ENCODE assay signal across 8 mouse cellular contexts in the genomic region with DNA sequence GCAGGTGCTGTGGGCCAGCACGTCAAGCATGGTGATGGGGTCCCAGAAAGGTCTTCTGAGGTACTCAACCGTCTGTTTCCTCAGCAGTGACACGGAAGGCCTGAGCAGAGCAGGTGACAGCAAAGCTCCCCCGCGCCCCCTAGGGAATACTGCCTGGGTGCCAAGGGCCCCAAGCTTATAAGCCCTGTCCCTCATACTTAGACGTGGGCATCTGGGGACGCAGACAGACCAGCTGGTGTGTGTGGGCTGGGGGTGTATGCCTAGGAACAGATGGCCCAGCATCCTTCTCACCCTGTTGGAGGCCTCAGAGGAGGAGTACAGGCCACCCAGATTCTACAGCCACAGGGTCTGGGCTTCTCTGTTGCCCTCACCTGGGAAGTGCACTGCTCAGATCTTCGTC.
DNase-seq lines count a peak whose midpoint lies in the region; ATAC-seq and TF ChIP-seq lines count a peak whose summit lies in the region.

No protein-coding gene starts in this region.

- H3K27ac ChIP-seq in forebrain, postnatal 0 days (ENCODE audit: low read depth, low read length): no peak overlapping the region

- peak; percentile 47 for ATAC-seq in forebrain, postnatal 0 days

- no peaks in the 10 kb centered on the region for H3K9me3 ChIP-seq in forebrain, postnatal 0 days (ENCODE audit: low read length)

- H3K4me3 ChIP-seq in forebrain, postnatal 0 days (ENCODE audit: low read depth, low read length): no peak overlapping the region

- H3K4me2 ChIP-seq in forebrain, postnatal 0 days (ENCODE audit: low read depth): no peak overlapping the region

- intact Hi-C loops in heart, postnatal 36 days (cut with DNase I): loop anchor here (2.0 kb wide), 1 partner anchor 42 kb away; no protein-coding TSS in a partner anchor

- peak; percentile 62 for DNase-seq in adrenal gland, postnatal 14 days
- no peak for DNase-seq in adrenal gland, adult (ENCODE audit: inconsistent age in 2 of 2, low spot score in 1 of 2)
- peak; percentile 33 for DNase-seq in lung, postnatal 25 days (ENCODE audit: low spot score)
- no peak for DNase-seq in lung, adult 18-20 months
- no peak for DNase-seq in forebrain, postnatal 0 days
- peak; percentile 62 for DNase-seq in skeletal muscle tissue, adult 2 months (ENCODE audit: low read depth, low spot score)
- no peak for DNase-seq in urinary bladder, postnatal 14 days (ENCODE audit: low spot score)
- DNase-seq in heart, postnatal 36 days: no peak

- no peaks in the 10 kb centered on the region for H3K27me3 ChIP-seq in forebrain, postnatal 0 days (ENCODE audit: insufficient read depth, low read length)

- no peaks in the 10 kb centered on the region for H3K4me1 ChIP-seq in forebrain, postnatal 0 days (ENCODE audit: insufficient read depth)

- H3K9ac ChIP-seq in forebrain, postnatal 0 days: no peak overlapping the region

- 48% methylated on average over 8 of the region's 8 CpGs for WGBS in forebrain, postnatal 0 days

- H3K36me3 ChIP-seq in forebrain, postnatal 0 days (ENCODE audit: insufficient read depth): peaks cover 2% of the 10 kb centered on the region; the same call in 1 of the 2 replicates

- no peak for TF ChIP-seq CTCF in forebrain, postnatal 0 days (IDR thresholded peaks at IDR 0.05; ENCODE audit: low read depth)

Comparison
In these comparisons a context has a peak if more than half of its experiments do, and no peak if none do; other contexts are left out.
1. DNase-seq: peak in adrenal gland, postnatal 14 days (single experiment), lung, postnatal 25 days (single experiment) and skeletal muscle tissue, adult 2 months (single experiment); none in adrenal gland, adult (0 of 2), lung, adult 18-20 months (0 of 2), forebrain, postnatal 0 days (single experiment), urinary bladder, postnatal 14 days (single experiment) and heart, postnatal 36 days (0 of 2).